Mouse (Mus musculus): ENCODE data around the gene Igf2. TPM values are rescaled to one million over a fixed set of nuclear protein-coding genes. Genes with fewer than 3 reads are reported as not detected.
A peak's percentile ranks its signal among the peaks of the same experiment; 100 is the strongest.

The Igf2 gene
- polyA plus RNA-seq, 1 experiment = 272 TPM

DNA sequence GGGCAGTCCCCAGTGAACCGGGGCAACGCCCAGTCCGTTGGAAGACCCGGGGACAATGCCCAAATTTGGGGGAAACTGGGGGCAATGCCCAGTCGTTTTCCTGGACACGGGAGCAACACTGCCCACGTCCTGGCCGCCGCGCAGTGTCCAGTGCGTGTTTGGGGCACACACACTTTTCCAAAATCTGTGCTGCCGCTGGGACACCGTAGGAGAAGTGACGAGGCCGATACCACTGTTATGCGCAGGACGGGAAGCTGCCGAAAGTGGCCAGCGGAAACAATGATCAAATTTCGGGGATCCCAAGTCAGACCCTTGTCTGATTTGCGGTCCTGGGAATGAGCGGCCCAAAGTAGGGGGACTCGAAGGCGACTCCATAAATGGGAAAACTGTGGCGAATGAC is 5.6 kb downstream of the Igf2 start:
- TF ChIP-seq EP300 (IDR thresholded peaks at IDR 0.05; ENCODE audit: insufficient read depth, low read depth, low read length) (no peak), POLR2A (IDR thresholded peaks at IDR 0.05; ENCODE audit: insufficient read depth, low read length) (no peak), CTCF (IDR thresholded peaks at IDR 0.05; ENCODE audit: low read depth, low read length) (no peak)
- Histone ChIP-seq H3K9ac (ENCODE audit: low read depth, poor library complexity, severe bottlenecking) (no peak overlapping the region; the same call in 1 of the 2 replicates), H3K4me3 (ENCODE audit: low read depth, low read length) (peak overlapping the region; percentile 56), H3K27ac (ENCODE audit: insufficient read depth, low read length) (no peak overlapping the region), H3K27me3 (ENCODE audit: control insufficient read depth, insufficient read depth, low read length, poor library complexity, severe bottlenecking) (peaks cover 56% of the 10 kb centered on the region), H3K4me1 (ENCODE audit: control insufficient read depth, insufficient read depth, low read length) (no peaks in the 10 kb centered on the region), H3K9me3 (replicated peaks; ENCODE audit: control insufficient read depth, insufficient read depth, low read length, poor library complexity, severe bottlenecking) (no peaks in the 10 kb centered on the region), H3K36me3 (ENCODE audit: control insufficient read depth, insufficient read depth, low read length, poor library complexity, severe bottlenecking) (no peaks in the 10 kb centered on the region)

- Histone ChIP-seq H3K27ac (ENCODE audit: insufficient read depth, low read length) (no peak overlapping the region), H3K36me3 (ENCODE audit: control insufficient read depth, insufficient read depth, low read length, poor library complexity, severe bottlenecking) (no peaks in the 10 kb centered on the region), H3K4me1 (ENCODE audit: control insufficient read depth, insufficient read depth, low read length) (no peaks in the 10 kb centered on the region), H3K9me3 (replicated peaks; ENCODE audit: control insufficient read depth, insufficient read depth, low read length, poor library complexity, severe bottlenecking) (no peaks in the 10 kb centered on the region), H3K27me3 (ENCODE audit: control insufficient read depth, insufficient read depth, low read length, poor library complexity, severe bottlenecking) (peaks cover 56% of the 10 kb centered on the region), H3K9ac (ENCODE audit: low read depth, poor library complexity, severe bottlenecking) (peak overlapping the region; percentile 38), H3K4me3 (ENCODE audit: low read depth, low read length) (peak overlapping the region; percentile 56)
- TF ChIP-seq CTCF (IDR thresholded peaks at IDR 0.05; ENCODE audit: low read depth, low read length) (no peak), POLR2A (IDR thresholded peaks at IDR 0.05; ENCODE audit: insufficient read depth, low read length) (no peak), EP300 (IDR thresholded peaks at IDR 0.05; ENCODE audit: insufficient read depth, low read depth, low read length) (no peak)
Measured at GRCm38 (mm10) chr7:142660651-142660945, 6.0 kb downstream of the Igf2 start.

- H3K27me3 ChIP-seq (ENCODE audit: control insufficient read depth, insufficient read depth, low read length, poor library complexity, severe bottlenecking) = peaks cover 51% of the 10 kb centered on the region
- TF ChIP-seq EP300 (IDR thresholded peaks at IDR 0.05; ENCODE audit: insufficient read depth, low read depth, low read length) (no peak), CTCF (IDR thresholded peaks at IDR 0.05; ENCODE audit: low read depth, low read length) (no peak), POLR2A (IDR thresholded peaks at IDR 0.05; ENCODE audit: insufficient read depth, low read length) (no peak)
- H3K27ac ChIP-seq (ENCODE audit: insufficient read depth, low read length) = no peak overlapping the region
- no peaks in the 10 kb centered on the region for H3K9me3 ChIP-seq (replicated peaks; ENCODE audit: control insufficient read depth, insufficient read depth, low read length, poor library complexity, severe bottlenecking)
- H3K36me3 ChIP-seq (ENCODE audit: control insufficient read depth, insufficient read depth, low read length, poor library complexity, severe bottlenecking) = no peaks in the 10 kb centered on the region
- H3K4me3 ChIP-seq (ENCODE audit: low read depth, low read length) = peak overlapping the region; percentile 61
- peak overlapping the region; percentile 53 for H3K9ac ChIP-seq (ENCODE audit: low read depth, poor library complexity, severe bottlenecking)
- no peaks in the 10 kb centered on the region for H3K4me1 ChIP-seq (ENCODE audit: control insufficient read depth, insufficient read depth, low read length)
Measured at GRCm38 (mm10) chr7:142659767-142660650, 6.6 kb downstream of the Igf2 start.

- peak overlapping the region; percentile 53 for H3K9ac ChIP-seq (ENCODE audit: low read depth, poor library complexity, severe bottlenecking)
- no peaks in the 10 kb centered on the region for H3K36me3 ChIP-seq (ENCODE audit: control insufficient read depth, insufficient read depth, low read length, poor library complexity, severe bottlenecking)
- H3K9me3 ChIP-seq (replicated peaks; ENCODE audit: control insufficient read depth, insufficient read depth, low read length, poor library complexity, severe bottlenecking) = no peaks in the 10 kb centered on the region
- peaks cover 48% of the 10 kb centered on the region for H3K27me3 ChIP-seq (ENCODE audit: control insufficient read depth, insufficient read depth, low read length, poor library complexity, severe bottlenecking)
- TF ChIP-seq POLR2A (IDR thresholded peaks at IDR 0.05; ENCODE audit: insufficient read depth, low read length) (no peak), EP300 (IDR thresholded peaks at IDR 0.05; ENCODE audit: insufficient read depth, low read depth, low read length) (no peak), CTCF (IDR thresholded peaks at IDR 0.05; ENCODE audit: low read depth, low read length) (no peak)
- H3K4me1 ChIP-seq (ENCODE audit: control insufficient read depth, insufficient read depth, low read length) = no peaks in the 10 kb centered on the region
- H3K27ac ChIP-seq (ENCODE audit: insufficient read depth, low read length) = no peak overlapping the region
- peak overlapping the region; percentile 73 for H3K4me3 ChIP-seq (ENCODE audit: low read depth, low read length)
Measured at GRCm38 (mm10) chr7:142659181-142659681, 7.4 kb downstream of the Igf2 start.

DNA sequence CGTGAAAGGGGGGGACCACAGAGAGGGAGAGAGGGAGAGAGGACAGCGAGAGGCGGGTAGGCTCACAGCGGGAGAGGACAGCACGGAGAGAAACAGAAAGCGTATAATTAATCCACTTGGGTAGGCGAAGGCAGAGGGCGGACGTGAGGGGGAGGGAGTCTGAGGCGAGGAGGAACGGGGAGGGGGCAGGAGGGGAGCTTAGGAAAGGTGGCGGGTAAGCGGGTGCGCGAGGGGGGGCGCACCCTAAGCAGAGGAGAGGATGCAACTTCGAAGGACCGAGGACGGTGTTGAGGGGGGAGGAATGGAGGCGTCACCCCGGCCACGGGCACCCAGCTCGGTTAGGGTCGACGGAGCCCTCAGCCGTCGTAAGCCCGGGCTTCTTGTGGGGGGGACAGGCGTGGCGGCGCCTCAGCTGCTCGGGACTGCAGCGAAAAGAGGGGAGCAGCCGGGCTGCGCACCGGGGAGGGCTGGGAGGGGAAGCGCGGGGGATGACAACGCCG is 7.9 kb downstream of the Igf2 start:
- no peak for TF ChIP-seq POLR2A (IDR thresholded peaks at IDR 0.05; ENCODE audit: insufficient read depth, low read length)
- no peak for TF ChIP-seq EP300 (IDR thresholded peaks at IDR 0.05; ENCODE audit: insufficient read depth, low read depth, low read length)
- no peak for TF ChIP-seq CTCF (IDR thresholded peaks at IDR 0.05; ENCODE audit: low read depth, low read length)
- peaks cover 43% of the 10 kb centered on the region for H3K27me3 ChIP-seq (ENCODE audit: control insufficient read depth, insufficient read depth, low read length, poor library complexity, severe bottlenecking)
- no peak overlapping the region for H3K27ac ChIP-seq (ENCODE audit: insufficient read depth, low read length)
- peak overlapping the region; percentile 53 for H3K9ac ChIP-seq (ENCODE audit: low read depth, poor library complexity, severe bottlenecking)
- H3K9me3 ChIP-seq (replicated peaks; ENCODE audit: control insufficient read depth, insufficient read depth, low read length, poor library complexity, severe bottlenecking) = no peaks in the 10 kb centered on the region
- H3K4me1 ChIP-seq (ENCODE audit: control insufficient read depth, insufficient read depth, low read length) = no peaks in the 10 kb centered on the region
- H3K4me3 ChIP-seq (ENCODE audit: low read depth, low read length) = peak overlapping the region; percentile 73
- no peaks in the 10 kb centered on the region for H3K36me3 ChIP-seq (ENCODE audit: control insufficient read depth, insufficient read depth, low read length, poor library complexity, severe bottlenecking)

Data from ES-Bruce4 (cell line).